Mouse (Mus musculus) T-cell, adult 2 months (primary cell): Measurements from ENCODE around the gene Fbxo11.
A peak's percentile ranks its signal among the peaks of the same experiment; 100 is the strongest.
"Not testable (repeated sequence)": the region's sequence is repeated elsewhere in the genome, so short reads cannot be mapped to it uniquely, and the experiment has no call there.

Experiments used
- DNase-seq: peaks from one replicate; pipeline ENCODE4 v3.0.0; 2022; ENCODE audit warnings: low spot score

Fbxo11 gene

GRCm38 (mm10) chr17:88006956-88007355 lies 58.1 kb downstream of the Fbxo11 start:
- no peak for DNase-seq

GRCm38 (mm10) chr17:88004892-88005291 lies 60.2 kb downstream of the Fbxo11 start:
- no peak for DNase-seq

- DNase-seq: no peak
Measured at GRCm38 (mm10) chr17:87997808-87998207, 67.3 kb downstream of the Fbxo11 start.

- DNase-seq: no peak
Measured at GRCm38 (mm10) chr17:87993338-87993737, 71.8 kb downstream of the Fbxo11 start.

GRCm38 (mm10) chr17:87992154-87992553 lies 72.9 kb downstream of the Fbxo11 start:
- no peak for DNase-seq

GRCm38 (mm10) chr17:87987507-87987906 lies 77.6 kb downstream of the Fbxo11 start:
- DNase-seq: no peak

GRCm38 (mm10) chr17:87985916-87986315 lies 79.2 kb downstream of the Fbxo11 start:
- DNase-seq: no peak

- DNase-seq: no peak
Measured at GRCm38 (mm10) chr17:87984440-87985214, 80.5 kb downstream of the Fbxo11 start.

GRCm38 (mm10) chr17:87983313-87983712 lies 81.8 kb downstream of the Fbxo11 start:
- no peak for DNase-seq

GRCm38 (mm10) chr17:87982112-87982511 lies 83.0 kb downstream of the Fbxo11 start:
- peak; percentile 30 for DNase-seq

- DNase-seq: not testable (repeated sequence)
Measured at GRCm38 (mm10) chr17:87979696-87980095, 85.4 kb downstream of the Fbxo11 start.

GRCm38 (mm10) chr17:87976927-87977326 lies 88.2 kb downstream of the Fbxo11 start:
- not testable (repeated sequence) for DNase-seq

GRCm38 (mm10) chr17:87976154-87976806 lies 88.8 kb downstream of the Fbxo11 start:
- no peak for DNase-seq

GRCm38 (mm10) chr17:87975229-87975853 lies 89.8 kb downstream of the Fbxo11 start:
- no peak for DNase-seq

- peak; percentile 97 for DNase-seq
Measured at GRCm38 (mm10) chr17:87974629-87975228, 90.4 kb downstream of the Fbxo11 start, which contains the start of gene Msh6. Gene Msh6 (plus strand): TSS chr17:87975062.

GRCm38 (mm10) chr17:87973261-87974167 lies 91.6 kb downstream of the Fbxo11 start:
- no peak for DNase-seq

- DNase-seq: no peak
Measured at GRCm38 (mm10) chr17:87972856-87973255, 92.2 kb downstream of the Fbxo11 start.

- not testable (repeated sequence) for DNase-seq
Measured at GRCm38 (mm10) chr17:87971696-87972591, 93.1 kb downstream of the Fbxo11 start.

- DNase-seq: not testable (repeated sequence)
Measured at GRCm38 (mm10) chr17:87968483-87968926, 96.6 kb downstream of the Fbxo11 start.
